Mouse (Mus musculus) brain, embryonic 14.5 days (tissue): ENCODE data around the gene Dennd1b.

Experiments used
- CTCF ChIP-seq: fragments of 200-500 bp; IDR thresholded peaks from 2 replicates; pipeline ENCODE4 v1.5.1; 2012; ENCODE audit warnings: inconsistent platforms, mild to moderate bottlenecking, moderate library complexity, borderline replicate concordance; ENCODE audit not compliant: insufficient read depth, insufficient read length; ENCODE audit errors: extremely low read depth
- POLR2A ChIP-seq: fragments of 200-500 bp; IDR thresholded peaks from 2 replicates; pipeline ENCODE4 v1.6.1; 2012; ENCODE audit warnings: mild to moderate bottlenecking, inconsistent platforms, borderline replicate concordance; ENCODE audit not compliant: poor library complexity, insufficient read depth, insufficient read length, severe bottlenecking; ENCODE audit errors: extremely low read depth

DNA sequence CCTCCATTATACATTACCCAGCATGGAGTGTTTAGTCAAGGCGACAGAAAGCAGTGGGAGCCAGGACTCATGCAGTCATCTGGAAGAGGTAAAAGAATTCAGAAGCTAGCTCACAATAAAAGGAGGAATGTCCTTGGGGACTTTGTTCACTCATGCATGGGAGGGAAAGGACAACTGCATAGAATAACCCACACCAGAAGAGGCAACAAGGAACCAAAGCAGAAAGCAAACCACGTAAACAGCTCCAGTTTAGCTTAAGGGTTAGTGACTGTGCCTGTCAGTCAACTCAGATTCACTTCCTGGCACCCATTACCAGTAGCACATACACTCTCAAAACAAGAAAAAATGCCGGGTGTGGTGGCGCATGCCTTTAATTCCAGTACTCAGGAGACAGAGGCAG, 6.1 kb upstream of the Dennd1b start:
- TF ChIP-seq CTCF (no peak), POLR2A (no peak)
